Mouse (Mus musculus) intestine, embryonic 15.5 days (tissue): ENCODE data around the gene Gm36245. TPM values are rescaled to one million over a fixed set of nuclear protein-coding genes. Genes with fewer than 3 reads are reported as not detected.
A peak's percentile ranks its signal among the peaks of the same experiment; 100 is the strongest.
"Not testable (repeated sequence)": the region's sequence is repeated elsewhere in the genome, so short reads cannot be mapped to it uniquely, and the experiment has no call there.

Source experiments
- ATAC-seq: fragments of 200-750 bp; cut with Nextera tagmentation; 2 replicates; pipeline ENCODE4 v1.8.0; 2017; ENCODE audit warnings: moderate TSS enrichment, moderate library complexity
- H3K27ac ChIP-seq: fragments of 300-500 bp; sonication (generic); 2 replicates; pipeline ENCODE4 v1.5.1; 2015; ENCODE audit warnings: mild to moderate bottlenecking, inconsistent platforms
- H3K27me3 ChIP-seq: fragments of 300-500 bp; sonication (generic); replicated peaks from 2 replicates; pipeline ENCODE4 v1.6.1; 2015; ENCODE audit warnings: inconsistent platforms
- H3K36me3 ChIP-seq: fragments of 300-500 bp; sonication (generic); 2 replicates; pipeline ENCODE4 v1.6.1; 2015; ENCODE audit warnings: inconsistent platforms
- H3K4me1 ChIP-seq: fragments of 300-500 bp; sonication (generic); replicated peaks from 2 replicates; pipeline ENCODE4 v1.6.1; 2015; ENCODE audit warnings: inconsistent platforms
- H3K4me2 ChIP-seq: fragments of 300-500 bp; sonication (generic); replicated peaks from 2 replicates; pipeline ENCODE4 v1.6.1; 2015; ENCODE audit warnings: mild to moderate bottlenecking, inconsistent platforms
- H3K4me3 ChIP-seq: fragments of 300-500 bp; sonication (generic); replicated peaks from 2 replicates; pipeline ENCODE4 v1.5.1; 2015; ENCODE audit warnings: inconsistent platforms
- H3K9ac ChIP-seq: fragments of 300-500 bp; sonication (generic); 2 replicates; pipeline ENCODE4 v1.6.1; 2015; ENCODE audit warnings: inconsistent platforms
- H3K9me3 ChIP-seq: fragments of 300-500 bp; sonication (generic); 2 replicates; pipeline ENCODE4 v1.6.1; 2016; ENCODE audit warnings: inconsistent platforms
- WGBS: fragments of 180-500 bp; shearing (Covaris S2); methylation state at CpG from one replicate; pipeline ENCODE4 v1.1.7; 2015; 5-methylcytosine and 5-hydroxymethylcytosine counted together
- polyA plus RNA-seq: library from polyadenylated mRNA; unstranded; fragments of >200 nt; fragmentation: Nextera tagmentation; extraction: Ambion mirVana; gene quantifications from 2 replicates; pipeline ENCODE4 v1.2.1, GENCODE M21; 2015

Gene Gm36245
- polyA plus RNA-seq, 1 experiment from 2014 or later = not detected

DNA sequence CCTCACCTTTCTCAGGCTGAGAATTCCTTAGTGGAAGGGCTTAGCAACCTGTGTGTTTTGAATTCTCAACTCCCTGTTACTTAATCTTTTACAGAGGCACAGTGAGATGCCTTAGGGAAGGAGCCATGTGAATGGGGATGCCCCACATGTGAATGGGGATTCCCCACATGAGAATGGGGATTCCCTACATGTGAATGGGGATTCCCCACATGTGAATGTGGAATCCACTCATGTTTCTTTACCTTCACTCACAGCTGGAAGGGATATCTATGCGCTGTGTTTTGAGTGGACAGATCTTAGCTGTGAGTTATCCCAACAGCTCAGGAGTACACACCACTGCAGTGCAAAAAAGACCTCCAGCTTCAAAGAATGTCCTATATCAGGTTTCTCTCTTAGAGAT, 25.7 kb downstream of the Gm36245 start:
- WGBS = 94% methylated on average over 1 of the region's 1 CpGs
- Histone ChIP-seq H3K4me1 (no peaks in the 10 kb centered on the region), H3K4me2 (no peak overlapping the region), H3K4me3 (no peak overlapping the region), H3K27me3 (no peaks in the 10 kb centered on the region), H3K27ac (no peak overlapping the region), H3K36me3 (no peaks in the 10 kb centered on the region), H3K9ac (no peak overlapping the region), H3K9me3 (no peaks in the 10 kb centered on the region)
- ATAC-seq = no peak

DNA sequence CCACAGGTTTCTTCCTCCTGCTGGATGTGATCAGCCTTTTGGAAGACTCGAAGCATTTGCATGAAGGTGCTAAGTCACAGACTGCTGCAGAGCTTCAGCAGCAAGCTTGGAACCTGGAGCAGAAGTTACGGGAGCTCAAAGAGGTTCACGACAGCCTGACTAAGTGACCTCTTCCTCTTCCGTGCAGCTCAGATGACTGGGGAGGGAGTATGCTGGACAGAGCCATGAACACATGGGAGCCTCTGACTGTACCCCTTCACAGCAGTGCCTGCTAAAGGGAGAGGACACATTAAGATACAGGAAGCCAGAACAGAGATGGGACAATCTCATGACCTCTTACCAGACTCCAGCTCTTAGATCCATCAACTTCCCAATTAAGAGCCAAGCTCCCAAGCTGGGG, 27.4 kb downstream of the Gm36245 start:
- H3K9me3 ChIP-seq, H3K36me3 ChIP-seq, H3K27ac ChIP-seq, H3K4me1 ChIP-seq, H3K9ac ChIP-seq, H3K27me3 ChIP-seq, H3K4me3 ChIP-seq, ATAC-seq, H3K4me2 ChIP-seq: not testable (repeated sequence)
- 59% methylated on average over 4 of the region's 4 CpGs for WGBS

DNA sequence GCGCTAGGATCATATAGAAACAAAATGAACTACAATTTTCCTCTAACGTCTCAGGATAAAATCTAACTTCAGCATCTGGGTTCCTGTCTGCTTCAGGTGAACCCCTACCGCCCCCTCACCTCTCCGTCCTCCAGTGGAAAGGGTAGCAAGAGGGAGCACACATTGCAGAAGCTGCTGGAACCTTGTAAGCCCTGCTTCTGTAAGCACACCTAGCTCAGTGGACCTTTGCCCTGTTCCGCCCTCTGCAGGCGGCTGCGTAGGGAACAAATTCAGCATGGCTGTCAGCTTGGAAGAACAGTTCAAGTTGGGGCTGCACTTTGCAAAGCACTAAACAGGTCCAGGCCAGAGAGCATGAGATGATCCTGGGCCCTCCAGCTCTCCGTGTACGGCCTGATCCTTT, 29.6 kb downstream of the Gm36245 start:
- not testable (repeated sequence) for H3K4me2 ChIP-seq, H3K4me1 ChIP-seq, H3K36me3 ChIP-seq, H3K27ac ChIP-seq, H3K9ac ChIP-seq, H3K4me3 ChIP-seq, H3K27me3 ChIP-seq, H3K9me3 ChIP-seq
- WGBS = 46% methylated on average over 9 of the region's 9 CpGs
- ATAC-seq = peak; percentile 81

DNA sequence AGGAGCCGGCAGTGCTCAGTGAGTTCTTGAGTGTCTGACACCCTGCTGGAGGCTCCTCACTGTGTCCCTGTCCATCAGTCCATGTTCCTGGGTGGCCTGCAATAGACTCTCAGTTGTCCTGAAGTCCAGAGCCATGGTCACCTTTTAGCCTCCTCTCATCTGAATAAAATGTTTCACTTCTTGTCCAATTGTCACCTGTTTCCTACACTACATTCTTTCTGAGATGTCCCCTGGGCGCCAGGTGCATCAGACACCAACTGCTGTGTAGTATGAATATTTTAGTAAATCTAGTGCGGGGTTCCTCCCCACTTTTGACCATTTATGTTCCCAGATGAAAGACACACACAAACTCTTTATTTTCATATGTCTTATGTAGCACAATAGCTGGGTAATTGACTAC, 30.8 kb downstream of the Gm36245 start:
- ATAC-seq, H3K4me2 ChIP-seq, H3K9me3 ChIP-seq, H3K4me1 ChIP-seq, H3K9ac ChIP-seq, H3K36me3 ChIP-seq, H3K27ac ChIP-seq, H3K27me3 ChIP-seq, H3K4me3 ChIP-seq: not testable (repeated sequence)
- WGBS = 79% methylated on average over 3 of the region's 3 CpGs

GRCm38 (mm10) chr15:77643176-77643575, 44.1 kb downstream of the Gm36245 start, which contains the start of gene Apol11b:
TSS of gene Apol11b (minus strand) at chr15:77643286.
- not testable (repeated sequence) for H3K9ac ChIP-seq, H3K27me3 ChIP-seq, ATAC-seq, H3K4me1 ChIP-seq, H3K27ac ChIP-seq, H3K4me2 ChIP-seq, H3K9me3 ChIP-seq, H3K4me3 ChIP-seq, H3K36me3 ChIP-seq
- WGBS = 56% methylated on average over 2 of the region's 2 CpGs

DNA sequence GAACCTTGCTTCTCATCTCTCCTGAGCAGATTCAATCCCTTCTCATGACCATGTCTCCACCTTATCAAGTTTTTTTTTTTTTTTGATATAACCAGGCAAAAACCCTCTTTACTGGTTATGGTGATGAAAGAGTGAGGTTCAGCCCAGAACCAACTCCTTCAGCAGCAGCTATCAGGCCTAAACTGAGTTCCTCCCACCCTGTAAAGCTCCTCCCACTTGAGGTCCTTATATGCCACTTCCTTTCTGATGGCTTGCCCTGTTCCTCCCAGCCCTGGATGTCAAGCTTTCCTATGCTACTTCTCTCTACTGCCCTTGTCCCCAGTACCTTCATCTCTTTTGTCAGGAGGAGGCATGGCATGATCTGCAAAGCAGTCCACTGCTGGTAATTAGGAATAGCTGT, 52.1 kb downstream of the Gm36245 start:
- H3K4me1 ChIP-seq, H3K4me3 ChIP-seq, H3K9ac ChIP-seq, H3K4me2 ChIP-seq, ATAC-seq, H3K27ac ChIP-seq, H3K36me3 ChIP-seq, H3K9me3 ChIP-seq, H3K27me3 ChIP-seq: not testable (repeated sequence)

Other genes with a start within 250 kb of the Gm36245 start
- 7.8 TPM in 2 replicates for gene Apol7a, start 200.1 kb upstream of the Gm36245 start, polyA plus RNA-seq
- gene Apol9a, start 188.1 kb upstream of the Gm36245 start, polyA plus RNA-seq = 0.39 and 0.40 TPM in 2 replicates
- gene Apol7b, start 151.8 kb upstream of the Gm36245 start, polyA plus RNA-seq = 0.13 and 0.30 TPM in 2 replicates
- 0.09 and 0.18 TPM in 2 replicates for gene Apol10a, start 122.2 kb upstream of the Gm36245 start, polyA plus RNA-seq
- not detected in 2 replicates for gene Apol11a, start 91.0 kb upstream of the Gm36245 start, polyA plus RNA-seq
- gene Apol7c, start 65.9 kb upstream of the Gm36245 start, polyA plus RNA-seq = 3.1 and 3.5 TPM in 2 replicates
- gene 1700025B11Rik, start 37.4 kb upstream of the Gm36245 start, polyA plus RNA-seq = not detected in 2 replicates
- 0.38 and 0.54 TPM in 2 replicates for gene Apol10b, start 3.1 kb upstream of the Gm36245 start, polyA plus RNA-seq
- gene Apol11b, start 44.0 kb downstream of the Gm36245 start, polyA plus RNA-seq = 0.14 and 0.30 TPM in 2 replicates
- gene Apol7e, start 99.6 kb downstream of the Gm36245 start, polyA plus RNA-seq = 0.13 and 0.43 TPM in 2 replicates
- 0.35 TPM in 1 of 2 replicates, not detected in the other for gene Apol9b, start 129.8 kb downstream of the Gm36245 start, polyA plus RNA-seq
- 0.18 and 0.35 TPM in 2 replicates for gene Apol8, start 157.7 kb downstream of the Gm36245 start, polyA plus RNA-seq
- gene Myh9, start 242.9 kb downstream of the Gm36245 start, polyA plus RNA-seq = 51.6 and 52.9 TPM in 2 replicates